Mouse (Mus musculus) liver, adult 2 months (tissue): ENCODE results near the gene Htra2.

Experiments
- CTCF ChIP-seq: fragments of 200-500 bp; IDR thresholded peaks from 2 replicates; pipeline ENCODE4 v1.5.1; 2011; ENCODE audit warnings: low read depth, low read length, control low read depth
- POLR2A ChIP-seq: fragments of 200-500 bp; IDR thresholded peaks from 2 replicates; pipeline ENCODE4 v1.6.1; 2011; ENCODE audit warnings: low read length, control low read depth; ENCODE audit not compliant: insufficient read depth; ENCODE audit errors: extremely low read depth

- TF ChIP-seq POLR2A (peak; percentile 76), CTCF (no peak)
Measured at GRCm38 (mm10) chr6:83054074-83054851, 810 bp downstream of the Htra2 start, which contains the start of gene Aup1.
